Mouse (Mus musculus) spleen, embryonic (tissue): ENCODE measurements at regions not wholly inside any gene's neighbourhood (a gene's known extent, or its start where the extent isn't known, plus 50 kb on each side); places are given as distances from the start of the nearest gene placed in this dataset.

Source experiments
- CTCF ChIA-PET: fragments of 350-600 bp; sonication (Branson Sonifier 250); formaldehyde crosslinking; loops from one replicate; lab custom pipeline; 2022; lab: Charles Lee

- CTCF ChIA-PET: no interaction called here
Observed at GRCm38 (mm10) chr1:193800998-193801397, 430.9 kb upstream of the Camk1g start.

- CTCF ChIA-PET: no interaction called here
Observed at GRCm38 (mm10) chr1:193790579-193790978, 420.5 kb upstream of the Camk1g start.

- CTCF ChIA-PET: no interaction called here
Observed at GRCm38 (mm10) chr1:193788496-193788895, 418.4 kb upstream of the Camk1g start.

GRCm38 (mm10) chr1:193787417-193787816, 417.3 kb upstream of the Camk1g start:
- CTCF ChIA-PET: no interaction called here

DNA sequence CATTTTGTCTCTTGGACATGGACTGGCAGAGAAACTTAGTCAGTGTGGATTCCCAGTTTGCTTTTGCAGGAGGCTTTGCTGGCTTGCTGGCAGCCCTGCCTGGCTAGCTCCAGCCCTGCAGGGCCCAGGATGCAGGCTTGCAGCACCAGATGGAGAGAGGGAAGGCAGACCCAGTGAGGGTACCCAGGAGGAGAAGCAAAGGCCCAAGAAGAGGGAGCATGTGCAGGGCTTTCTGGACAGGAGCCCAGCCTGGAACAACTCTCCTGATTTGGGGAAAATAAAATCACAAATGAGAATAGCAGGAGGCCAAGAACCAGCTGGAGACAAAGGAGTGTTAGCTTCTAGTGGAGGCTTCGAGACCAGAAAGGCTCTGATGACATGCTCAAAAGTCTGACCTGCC, 414.9 kb upstream of the Camk1g start:
- CTCF ChIA-PET: no interaction called here

- CTCF ChIA-PET: no interaction called here
Observed at GRCm38 (mm10) chr1:193784526-193784925, 414.4 kb upstream of the Camk1g start.

- CTCF ChIA-PET: no interaction called here
Observed at GRCm38 (mm10) chr1:193778181-193778580, 408.1 kb upstream of the Camk1g start.

DNA sequence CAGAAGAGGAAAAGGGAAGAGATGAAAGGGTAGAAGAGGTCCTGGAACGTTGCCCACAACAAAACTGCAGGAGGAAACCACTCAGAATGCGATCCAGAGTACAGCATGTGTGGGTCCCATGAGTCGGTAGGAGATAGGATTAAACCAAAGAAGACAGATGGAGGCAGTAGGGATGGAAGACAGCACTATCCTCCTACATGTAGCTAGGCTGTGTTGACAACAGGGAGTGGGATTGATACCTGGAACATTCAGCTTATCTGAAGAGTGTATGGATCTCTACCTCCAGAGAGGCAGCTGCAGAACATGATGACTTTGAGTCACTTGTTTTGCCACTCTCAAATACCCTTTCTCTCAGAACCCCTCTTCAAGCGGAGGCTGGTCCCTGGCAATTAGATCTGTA, 399.4 kb upstream of the Camk1g start:
- CTCF ChIA-PET: no interaction called here

GRCm38 (mm10) chr1:193764103-193764502, 394.0 kb upstream of the Camk1g start:
- CTCF ChIA-PET: no interaction called here

GRCm38 (mm10) chr1:193751819-193752251, 381.7 kb upstream of the Camk1g start:
- CTCF ChIA-PET: no interaction called here

DNA sequence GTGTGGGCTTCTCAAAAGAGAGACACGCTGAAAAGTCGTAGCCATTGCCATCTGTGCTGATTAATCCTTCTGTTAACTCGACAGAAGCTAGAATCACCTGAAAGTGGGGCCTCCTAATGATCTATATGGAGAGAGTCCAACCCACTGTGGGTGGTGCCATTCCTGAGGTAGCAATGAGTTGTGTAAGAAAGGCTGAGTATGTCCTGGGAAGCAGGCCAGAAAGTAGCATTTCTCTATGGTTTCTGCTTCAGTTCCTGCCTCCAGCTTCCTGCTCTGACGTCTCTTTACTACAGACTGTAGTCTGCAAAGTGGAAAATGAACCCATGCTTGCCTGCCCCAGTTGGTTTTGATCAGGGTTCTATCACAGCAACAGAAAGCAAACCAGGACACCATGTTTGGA, 380.8 kb upstream of the Camk1g start:
- CTCF ChIA-PET: no interaction called here

- CTCF ChIA-PET: no interaction called here
Observed at GRCm38 (mm10) chr1:193747426-193747960, 377.4 kb upstream of the Camk1g start.

GRCm38 (mm10) chr1:193742688-193743087, 372.6 kb upstream of the Camk1g start:
- CTCF ChIA-PET: no interaction called here

- CTCF ChIA-PET: no interaction called here
Observed at GRCm38 (mm10) chr1:193738821-193739220, 368.7 kb upstream of the Camk1g start.

DNA sequence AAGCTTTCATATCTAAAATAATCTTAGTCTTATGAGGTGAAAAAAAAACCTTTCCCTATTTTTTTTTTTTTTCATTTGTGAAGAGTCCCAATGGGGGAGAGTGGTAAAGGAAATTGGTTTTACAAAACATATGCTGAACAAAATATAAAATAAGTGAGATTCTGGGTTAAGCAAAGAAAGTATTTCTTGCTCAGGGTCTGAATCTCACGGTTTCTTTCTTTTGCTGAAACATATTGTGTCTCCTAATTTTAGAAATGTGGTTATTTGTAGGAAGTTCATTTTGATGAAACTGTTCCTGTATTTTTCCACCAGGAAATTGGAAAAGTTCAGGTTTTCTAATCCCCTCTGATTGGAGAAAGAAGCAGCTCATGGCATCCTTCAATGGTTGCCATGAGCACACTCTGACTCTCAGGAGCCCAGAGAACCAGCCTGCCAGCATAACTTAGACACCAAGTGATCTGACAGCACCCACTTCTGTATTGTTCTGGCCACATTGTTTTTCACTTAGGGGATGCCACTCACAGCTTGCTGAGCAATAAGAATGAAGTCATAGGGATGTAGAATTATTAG, 365.9 kb upstream of the Camk1g start:
- CTCF ChIA-PET: no interaction called here

DNA sequence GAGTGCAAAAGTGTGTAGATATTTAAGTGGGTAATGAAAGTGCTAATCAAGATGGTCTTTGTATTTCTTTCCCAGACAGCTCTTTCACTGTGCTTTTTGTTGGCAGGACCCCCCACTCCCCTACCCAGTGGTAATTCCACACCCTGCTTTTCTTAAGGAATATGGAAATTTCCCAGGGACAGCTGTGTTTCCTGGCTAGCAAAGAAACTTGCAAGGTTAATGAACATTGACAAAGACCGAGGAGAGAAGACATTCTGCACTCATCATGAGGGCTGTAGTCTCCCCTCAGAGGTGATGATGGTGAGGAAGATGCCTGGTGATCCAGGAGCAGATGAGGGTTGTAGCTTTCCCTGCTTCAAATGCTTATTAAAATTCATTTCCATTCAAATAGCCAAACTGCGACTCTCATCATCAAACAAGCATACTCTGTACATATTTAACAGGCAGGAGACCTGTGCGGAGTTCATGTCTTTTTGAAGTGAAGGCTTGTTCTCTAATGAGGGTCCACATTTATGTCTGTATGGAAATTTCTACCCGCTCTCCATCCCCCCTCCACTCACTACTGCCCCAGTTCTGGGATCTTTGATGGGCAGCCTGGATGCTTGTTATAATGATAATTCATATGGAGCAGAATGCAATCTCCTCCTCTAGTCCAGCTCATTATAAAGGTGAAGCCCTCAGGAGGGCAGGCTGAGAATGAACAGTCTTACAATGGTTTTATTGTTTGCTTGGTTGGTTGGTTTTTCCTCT, 364.1 kb upstream of the Camk1g start:
- CTCF ChIA-PET: no interaction called here

GRCm38 (mm10) chr1:193733402-193733801, 363.3 kb upstream of the Camk1g start:
- CTCF ChIA-PET: no interaction called here

GRCm38 (mm10) chr1:193732113-193732512, 362.0 kb upstream of the Camk1g start:
- CTCF ChIA-PET: no interaction called here

- CTCF ChIA-PET: no interaction called here
Observed at GRCm38 (mm10) chr1:193721850-193722249, 351.8 kb upstream of the Camk1g start.

DNA sequence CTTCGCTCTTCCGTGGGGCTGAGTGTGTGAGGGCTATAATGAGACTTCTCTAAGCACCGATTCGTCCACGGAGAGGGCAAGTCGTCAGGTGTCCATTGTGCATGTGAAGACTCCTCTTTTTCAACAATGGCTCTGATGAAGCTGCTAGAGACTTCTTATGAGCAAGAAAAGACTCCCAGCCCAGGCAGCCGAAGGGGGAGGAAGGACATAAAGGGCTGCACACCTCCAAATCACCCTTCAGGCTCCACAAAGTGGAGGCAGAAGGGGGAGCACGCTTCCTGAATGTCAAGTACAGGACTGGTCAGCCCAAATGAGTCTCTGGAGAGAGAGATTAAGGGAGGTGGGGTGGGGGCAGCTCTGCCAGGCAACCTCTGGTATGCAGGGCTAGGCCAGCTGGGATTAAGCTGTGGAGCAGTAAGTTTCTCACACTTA, 350.3 kb upstream of the Camk1g start:
- CTCF ChIA-PET: no interaction called here

- CTCF ChIA-PET: no interaction called here
Observed at GRCm38 (mm10) chr1:193715328-193715727, 345.2 kb upstream of the Camk1g start.

DNA sequence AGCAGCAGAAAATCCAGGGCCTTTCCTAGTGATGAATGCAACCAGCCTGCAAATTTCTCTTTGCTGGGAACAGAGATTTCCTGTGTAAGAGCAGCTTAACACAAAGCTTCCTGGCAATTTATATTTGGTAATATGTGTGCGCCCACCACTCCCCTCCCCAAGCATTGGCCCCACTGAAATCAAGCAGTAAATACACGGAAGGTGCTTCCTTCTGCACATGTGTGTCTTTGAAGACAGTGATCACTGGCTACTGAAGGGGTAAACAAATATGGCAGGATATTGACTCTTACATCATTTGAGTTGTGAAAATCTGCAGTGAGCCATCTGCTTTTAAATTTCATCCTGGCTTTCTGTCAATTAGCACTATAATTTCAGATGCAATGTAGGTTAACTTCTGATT, 344.5 kb upstream of the Camk1g start:
- CTCF ChIA-PET: no interaction called here

- CTCF ChIA-PET: no interaction called here
Observed at GRCm38 (mm10) chr1:193705205-193705604, 335.1 kb upstream of the Camk1g start.
